Mouse (Mus musculus): ENCODE results near the gene Igfbp5.

DNA sequence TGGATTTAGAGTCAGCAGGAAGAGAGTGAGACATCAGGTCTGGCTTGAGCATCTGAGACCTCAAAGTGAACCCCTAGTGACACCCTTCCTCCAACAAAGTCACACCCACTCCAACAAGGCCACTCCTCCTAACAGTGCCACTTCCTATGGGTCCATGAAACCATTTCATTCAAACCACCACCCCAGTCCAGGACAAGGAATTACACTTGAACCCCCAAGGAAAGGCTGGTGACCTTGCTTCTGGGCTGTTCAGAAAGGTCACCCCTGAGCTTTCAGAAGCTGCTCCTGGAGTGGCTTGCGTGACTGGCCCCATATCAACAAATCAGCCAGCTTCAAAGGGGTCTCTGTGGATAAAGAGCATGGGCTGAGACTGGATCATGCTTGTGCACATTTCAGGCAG is 20.9 kb downstream of the Igfbp5 start:
- TF ChIP-seq POLR2A (IDR thresholded peaks at IDR 0.05; ENCODE audit: insufficient read length, low read depth) (no peak), REST (IDR thresholded peaks at IDR 0.05; ENCODE audit: insufficient read depth, insufficient read length) (no peak), USF1 (IDR thresholded peaks at IDR 0.05; ENCODE audit: low read depth) (no peak), CEBPB (IDR thresholded peaks at IDR 0.05; ENCODE audit: insufficient read depth, poor library complexity, severe bottlenecking) (no peak), POLR2AphosphoS2 (IDR thresholded peaks at IDR 0.05; ENCODE audit: insufficient read length, low read depth) (no peak), TCF12 (IDR thresholded peaks at IDR 0.05; ENCODE audit: insufficient read depth, poor library complexity, severe bottlenecking) (no peak), MYOG (IDR thresholded peaks at IDR 0.05; ENCODE audit: control insufficient read depth in 1 of 3, insufficient read depth in 1 of 3, insufficient read length in 2 of 3, low read depth in 2 of 3) (no peak)
